Mouse (Mus musculus) adrenal gland, postnatal 36 days (tissue): ENCODE measurements at regions not wholly inside any gene's neighbourhood (a gene's known extent, or its start where the extent isn't known, plus 50 kb on each side); places are given as distances from the start of the nearest gene placed in this dataset.
A peak's percentile ranks its signal among the peaks of the same experiment; 100 is the strongest.

ENCODE experiments used
- DNase-seq, 2 experiments: peaks; one replicate each; pipeline ENCODE4 v3.0.0; 2021; ENCODE audit warnings: mixed read lengths in 1 of 2

DNA sequence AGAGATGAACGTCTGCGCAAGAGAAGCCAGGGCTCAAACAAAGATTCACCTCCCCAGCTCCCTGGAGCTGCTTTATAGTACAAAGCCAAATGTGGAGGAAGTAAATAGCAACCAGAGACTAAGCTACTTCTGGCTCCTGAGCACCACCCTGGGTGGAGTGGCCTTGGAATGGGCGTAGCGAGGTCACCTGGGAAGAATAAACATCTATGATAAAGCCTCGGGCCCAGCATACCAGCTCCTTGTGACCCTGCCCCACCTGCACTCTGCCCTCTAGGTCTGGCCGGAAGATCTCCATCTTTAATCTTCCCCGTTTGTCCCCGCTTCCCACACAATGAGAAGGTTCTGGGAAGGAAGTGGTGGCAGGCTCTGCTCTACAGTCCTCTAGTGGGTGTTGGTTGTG is 61.0 kb upstream of the Ptpn3 start:
- no peak for DNase-seq

DNA sequence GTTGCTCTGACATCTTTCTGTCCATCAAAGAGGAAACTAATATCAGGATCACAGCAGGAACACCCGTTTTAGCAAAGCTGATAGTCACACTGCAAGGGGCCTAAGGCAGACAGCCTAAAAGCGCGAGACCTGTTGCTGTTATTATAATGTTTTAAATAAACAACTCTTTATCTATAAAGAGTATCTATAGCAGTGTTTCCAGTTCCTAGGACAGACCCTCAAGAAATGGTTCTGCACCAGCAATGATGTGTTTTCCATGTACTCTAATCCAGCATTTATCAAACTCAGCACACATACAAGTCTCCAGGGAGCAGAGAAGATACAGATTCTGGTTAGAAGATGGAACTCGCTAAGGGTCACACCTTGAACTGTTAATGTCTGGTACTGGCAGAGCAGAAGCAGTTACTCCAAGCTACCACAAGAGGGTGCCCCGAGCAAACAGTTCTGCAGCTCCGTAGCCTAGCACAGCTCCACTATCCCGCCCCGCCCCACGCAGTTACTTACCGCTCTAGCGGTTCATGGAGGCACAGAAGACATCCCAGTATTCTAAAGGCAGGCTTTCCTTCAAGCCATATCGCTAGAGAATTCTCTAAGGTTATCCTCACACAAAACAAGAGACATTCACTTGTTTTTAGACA is 64.2 kb upstream of the Palm2 start:
- DNase-seq: peak; percentile 78 to 88

DNA sequence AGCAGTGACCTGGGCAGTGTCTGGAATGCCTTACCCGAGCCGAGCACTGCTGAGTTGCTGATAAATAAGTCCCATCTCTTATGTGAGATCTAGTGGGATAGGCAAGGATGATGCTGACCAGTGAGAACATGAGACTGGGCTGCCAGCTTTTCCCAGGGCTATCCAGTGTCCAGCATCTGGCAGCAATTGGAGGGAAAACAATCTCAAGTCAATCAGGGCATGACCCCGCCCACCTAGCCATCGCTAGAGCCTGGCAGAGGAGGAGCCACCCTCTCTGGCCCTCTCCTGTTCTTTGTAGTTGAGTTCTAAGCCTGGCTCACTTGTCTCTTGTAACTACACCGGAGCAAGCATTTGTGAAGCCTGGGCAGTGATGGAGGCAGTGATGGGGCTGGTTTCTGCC is 56.2 kb upstream of the Palm2 start:
- DNase-seq: no peak

DNA sequence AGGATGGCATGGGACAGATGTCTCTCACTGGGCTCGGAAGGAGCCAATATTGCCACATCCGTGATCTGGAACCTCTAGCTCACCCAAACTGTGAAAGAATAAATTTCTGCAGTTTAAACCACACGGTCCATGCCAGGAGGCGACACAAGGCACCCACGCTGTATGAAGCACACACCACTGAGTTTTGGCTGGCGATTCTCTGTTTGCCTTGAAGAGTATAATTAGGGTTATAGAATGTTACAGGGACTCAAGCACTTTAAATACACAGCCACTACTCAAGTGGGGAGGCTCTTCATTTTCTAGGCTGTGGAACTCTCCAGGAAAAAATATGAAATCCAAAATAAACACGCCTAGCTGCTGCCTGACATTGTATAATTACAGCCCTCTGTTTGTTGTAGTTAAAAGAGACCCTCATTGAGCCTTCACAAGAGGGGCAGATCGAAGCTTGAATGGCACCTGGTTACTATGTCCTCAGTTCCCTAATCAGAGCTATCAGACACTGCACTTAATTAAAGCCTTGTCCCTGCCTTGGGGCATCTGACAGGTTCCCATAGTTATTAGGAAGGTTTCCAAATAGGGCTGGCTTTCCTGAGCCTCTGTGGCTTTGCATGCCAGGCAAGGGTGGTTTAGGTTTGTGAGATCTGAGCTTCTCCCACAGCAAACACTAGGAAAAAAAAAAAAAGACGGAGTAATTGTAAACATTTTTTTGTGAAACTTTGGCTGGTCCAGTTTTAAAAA is 53.8 kb upstream of the Palm2 start:
- DNase-seq: no peak

DNA sequence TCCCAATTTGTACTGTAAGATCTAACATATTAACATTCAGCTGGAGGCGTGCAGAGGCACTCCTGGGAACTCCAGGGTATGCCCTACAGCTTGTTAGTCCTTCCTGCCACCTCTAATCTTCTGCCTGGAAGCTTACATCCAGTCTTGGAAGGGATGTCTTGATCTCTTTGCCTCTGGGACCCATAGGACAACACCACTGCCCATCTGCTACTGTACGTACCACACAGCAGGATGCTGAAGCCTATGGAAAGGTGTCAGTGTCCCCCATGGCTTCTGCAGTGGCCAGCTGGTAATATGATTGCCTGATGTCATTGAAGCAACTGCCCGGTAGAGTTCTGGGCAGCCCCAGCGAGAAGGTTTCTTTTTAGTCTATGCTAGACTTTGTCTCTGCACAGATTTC is 52.7 kb upstream of the Palm2 start:
- no peak for DNase-seq
